Mouse (Mus musculus): ENCODE results near the gene Fads2.
A peak's percentile ranks its signal among the peaks of the same experiment; 100 is the strongest.

Gene Fads2

DNA sequence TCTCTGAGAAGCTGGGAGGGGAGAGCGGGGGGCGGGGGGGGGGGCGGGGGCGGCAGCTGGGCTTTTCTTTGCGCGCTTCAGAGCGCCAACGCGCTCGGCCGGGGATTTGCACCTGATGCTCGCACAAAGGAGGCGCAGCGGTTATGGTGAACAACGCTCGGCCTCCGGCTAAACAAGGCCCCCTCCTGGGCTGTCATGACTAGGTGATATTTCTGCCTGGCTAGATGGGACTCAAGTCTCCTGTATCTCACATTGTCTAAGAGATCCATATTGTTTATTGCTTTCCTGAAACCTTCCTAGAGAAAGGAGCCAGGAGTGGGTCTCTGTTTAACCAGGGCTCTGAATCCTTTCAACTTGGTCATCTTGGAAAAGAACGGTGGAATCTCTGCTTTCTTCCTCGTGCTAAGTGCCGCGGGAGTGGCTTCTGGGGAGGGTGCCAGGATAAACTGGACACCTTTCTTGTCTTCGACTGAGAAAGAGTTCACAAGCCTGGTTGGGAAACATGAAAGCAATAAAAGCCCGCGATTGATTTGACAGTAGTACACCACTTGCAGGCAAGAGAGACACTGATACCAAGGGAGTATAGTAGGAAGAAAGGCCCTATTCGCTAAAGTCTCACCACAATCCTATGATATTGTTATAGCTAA, 631 bp upstream of the Fads2 start:
- no peak for DNase-seq (ENCODE audit: low read depth)

DNA sequence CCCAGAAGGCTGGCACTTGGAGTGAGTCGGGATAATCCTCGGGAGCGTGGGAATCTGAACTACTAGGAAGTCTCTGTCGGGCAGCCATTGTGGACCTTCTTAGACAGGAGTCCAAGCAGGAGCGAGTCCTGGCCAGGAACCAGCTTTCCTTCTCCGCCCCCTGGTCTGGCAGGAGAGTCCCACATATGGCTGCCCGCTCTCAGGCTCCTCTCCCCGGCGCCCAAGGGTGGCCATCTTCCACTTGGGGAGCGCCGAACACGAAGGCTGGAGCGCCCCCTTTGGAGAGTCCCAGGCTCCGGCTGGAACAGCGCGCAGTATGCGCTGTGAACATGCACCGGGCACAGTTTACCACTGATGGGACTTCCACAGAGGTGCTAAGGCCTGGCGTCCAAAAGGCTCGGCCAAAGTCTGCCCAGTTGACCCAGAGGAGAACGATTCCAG, 895 bp downstream of the Fads2 start:
- DNase-seq (ENCODE audit: low read depth): peak; percentile 83

DNA sequence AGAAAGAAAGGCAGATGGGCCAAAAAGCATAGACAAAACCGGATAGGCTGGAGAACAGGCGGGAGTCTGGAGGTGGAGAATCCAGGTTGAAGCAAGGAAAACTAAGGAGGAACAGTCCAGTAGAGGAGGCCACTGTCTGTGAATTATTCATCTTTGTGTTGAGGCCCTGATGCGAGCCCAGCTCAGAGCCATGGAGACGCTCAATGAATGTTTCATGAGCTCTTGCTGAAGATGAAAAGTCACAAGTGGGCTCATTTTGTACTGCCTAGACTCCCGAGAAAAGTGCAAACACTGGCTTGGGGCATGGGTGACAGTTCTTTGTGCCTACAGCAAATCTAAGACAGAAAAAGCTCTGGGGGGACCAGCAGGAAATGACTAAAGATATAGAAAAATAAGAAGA, 3.7 kb downstream of the Fads2 start:
- no peak for DNase-seq (ENCODE audit: low read depth)

DNA sequence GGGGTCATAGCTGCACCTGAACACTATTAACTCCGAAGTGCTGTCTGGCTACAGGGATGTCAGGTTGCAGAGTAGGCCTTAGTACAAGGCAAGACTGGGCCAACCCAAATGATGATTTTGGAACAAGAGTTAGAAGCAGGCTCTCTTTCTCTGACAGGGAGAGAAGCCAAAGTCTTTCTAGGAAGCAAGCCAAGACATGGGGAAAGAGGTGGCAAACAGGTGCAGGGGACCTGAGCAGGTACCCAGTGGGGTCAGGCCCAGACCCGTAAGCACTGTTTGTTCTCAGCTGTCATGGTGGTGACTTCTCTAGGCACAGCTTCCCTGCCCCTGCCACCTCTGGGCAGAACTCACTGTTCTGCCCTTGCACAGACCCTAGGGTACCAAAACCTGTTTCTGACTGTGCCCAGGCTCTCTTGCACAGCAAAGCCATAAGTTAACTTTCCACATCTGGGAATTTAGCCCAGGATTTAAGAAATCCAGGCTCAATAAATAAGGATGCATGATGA, 5.1 kb downstream of the Fads2 start:
- DNase-seq (ENCODE audit: low read depth): no peak

DNA sequence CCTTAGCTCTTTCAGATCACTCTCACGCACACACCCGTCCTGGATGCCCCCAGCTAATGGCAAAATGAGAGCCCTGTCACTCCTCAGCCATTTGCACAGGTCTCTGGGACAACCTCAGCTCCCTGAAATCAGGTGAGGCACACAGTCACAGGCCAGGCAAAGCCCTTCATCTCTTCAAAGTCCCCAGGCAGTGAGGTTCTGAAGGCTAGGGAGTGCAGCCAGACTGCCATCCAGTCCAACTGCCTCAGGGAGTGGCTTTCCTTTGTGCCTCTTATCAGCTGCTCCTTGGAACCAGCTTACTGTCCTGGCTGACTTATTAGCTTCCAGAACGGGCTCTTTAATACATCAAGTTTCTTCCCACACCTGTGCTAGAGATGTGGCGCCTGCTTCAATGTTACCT, 6.9 kb downstream of the Fads2 start:
- no peak for DNase-seq (ENCODE audit: low read depth)

DNA sequence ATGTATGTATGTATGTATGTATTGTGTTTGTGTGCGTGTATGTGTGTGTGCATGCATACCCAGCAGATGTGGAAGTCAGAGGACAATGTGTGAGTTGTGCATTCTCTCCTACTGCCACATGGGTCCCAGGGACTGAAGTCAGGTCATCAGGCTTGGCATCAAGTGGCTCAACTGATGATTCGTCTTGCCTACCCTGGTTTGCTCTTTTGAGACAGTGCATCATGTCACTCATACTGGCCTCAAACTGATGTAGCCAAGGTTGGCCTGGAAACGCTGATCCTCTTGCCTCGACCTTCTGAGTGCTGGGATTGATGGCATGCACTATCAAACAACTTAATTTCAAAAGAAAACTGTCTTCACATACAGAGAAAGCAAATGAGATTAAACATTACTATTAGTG, 7.7 kb downstream of the Fads2 start:
- DNase-seq (ENCODE audit: low read depth): no peak

DNA sequence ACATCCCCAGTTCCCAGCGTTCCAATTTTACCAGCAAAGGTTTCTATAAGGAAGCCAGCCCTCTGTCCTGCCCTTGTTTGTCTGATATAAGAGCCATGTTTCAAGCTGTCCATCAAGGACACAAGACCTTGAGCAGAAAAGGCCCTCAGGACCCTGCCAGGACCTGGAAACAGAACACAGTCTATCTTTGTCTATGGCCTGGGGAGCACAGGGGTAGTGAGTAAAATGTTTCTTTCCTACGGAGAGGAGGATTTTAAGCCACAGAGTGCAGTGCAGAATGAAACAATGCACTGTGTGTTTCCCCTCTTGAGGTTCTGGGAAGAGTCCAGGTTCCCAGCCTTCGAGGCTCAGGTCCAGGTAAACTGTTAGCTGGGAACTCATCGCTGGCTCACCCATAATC, 14.6 kb downstream of the Fads2 start:
- no peak for DNase-seq (ENCODE audit: low read depth)

DNA sequence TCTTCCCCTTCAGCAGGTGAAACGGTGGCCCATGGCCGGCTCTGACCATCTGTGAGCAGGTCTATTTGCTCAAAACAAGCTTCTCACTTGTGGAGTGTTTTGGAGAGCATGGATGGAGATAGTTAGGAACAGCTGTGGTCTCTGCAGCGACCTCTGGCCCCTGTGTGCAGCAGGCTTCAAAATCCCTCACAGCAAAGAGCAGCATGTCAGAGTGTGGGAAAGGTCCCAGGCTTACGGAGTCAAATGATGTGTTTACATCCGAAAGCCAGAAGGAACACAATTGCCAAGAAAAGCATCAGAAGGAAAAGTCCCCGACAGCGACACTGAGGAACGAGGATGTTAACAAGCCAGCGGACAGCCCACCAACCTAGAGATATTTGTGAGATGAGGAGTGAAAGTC, 16.1 kb downstream of the Fads2 start:
- no peak for DNase-seq (ENCODE audit: low read depth)

DNA sequence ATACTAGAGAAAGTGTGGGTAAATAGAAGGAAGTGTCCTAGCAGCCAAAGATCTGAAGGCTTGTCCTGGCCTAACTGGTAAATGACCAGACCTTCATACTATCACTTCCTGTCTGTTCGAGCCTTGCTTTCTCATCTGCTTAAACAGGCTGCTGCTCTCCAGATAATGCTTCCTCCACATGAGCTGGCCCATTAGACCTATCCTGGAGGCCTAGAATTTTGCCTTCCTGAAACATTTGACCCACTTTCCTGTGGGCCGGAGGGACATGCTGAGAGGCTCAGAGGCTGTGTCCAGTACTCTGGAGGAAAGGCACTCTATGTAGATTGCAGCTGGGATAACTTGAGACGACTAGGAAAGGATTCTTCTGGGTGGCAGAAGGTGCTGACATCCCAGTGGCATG, 19.4 kb downstream of the Fads2 start:
- DNase-seq (ENCODE audit: low read depth): no peak

DNA sequence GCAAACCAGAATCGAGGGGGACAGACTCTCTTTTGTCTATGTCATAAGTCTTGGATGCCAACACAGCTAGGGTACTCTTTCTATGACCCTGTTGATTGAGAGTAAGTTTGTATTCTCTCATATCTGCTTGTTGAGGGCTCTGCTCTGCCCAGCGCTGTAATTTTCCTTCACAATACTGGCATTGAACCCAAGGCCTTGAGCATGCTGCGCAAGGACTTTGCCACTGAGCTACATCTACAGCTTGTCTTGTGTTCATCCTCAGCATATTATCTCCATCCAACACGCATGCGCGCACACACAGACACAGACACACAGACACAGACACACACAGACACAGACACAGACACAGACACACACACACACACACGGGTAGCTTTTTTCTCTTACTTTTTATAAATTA, 21.2 kb downstream of the Fads2 start:
- DNase-seq (ENCODE audit: low read depth): no peak

DNA sequence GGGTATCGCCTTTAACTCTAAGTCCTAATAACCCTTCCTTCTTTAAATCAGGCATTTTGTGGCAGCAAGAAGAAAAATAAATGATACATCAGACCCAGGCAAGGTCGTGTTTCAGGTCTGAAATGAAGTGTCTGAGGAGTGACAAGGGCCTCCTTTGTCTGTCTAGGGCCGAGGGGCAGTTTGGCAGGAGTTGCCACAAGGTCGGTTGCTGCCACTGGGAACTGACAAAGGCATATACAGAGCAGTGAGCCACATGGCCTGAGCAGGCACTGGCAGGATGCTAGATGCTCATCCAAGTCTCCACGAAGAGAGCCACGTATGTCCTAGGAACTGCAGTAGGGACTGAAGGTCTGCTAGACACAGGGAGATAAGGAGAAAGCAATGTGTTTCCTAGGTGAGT, 23.2 kb downstream of the Fads2 start:
- DNase-seq (ENCODE audit: low read depth): no peak

DNA sequence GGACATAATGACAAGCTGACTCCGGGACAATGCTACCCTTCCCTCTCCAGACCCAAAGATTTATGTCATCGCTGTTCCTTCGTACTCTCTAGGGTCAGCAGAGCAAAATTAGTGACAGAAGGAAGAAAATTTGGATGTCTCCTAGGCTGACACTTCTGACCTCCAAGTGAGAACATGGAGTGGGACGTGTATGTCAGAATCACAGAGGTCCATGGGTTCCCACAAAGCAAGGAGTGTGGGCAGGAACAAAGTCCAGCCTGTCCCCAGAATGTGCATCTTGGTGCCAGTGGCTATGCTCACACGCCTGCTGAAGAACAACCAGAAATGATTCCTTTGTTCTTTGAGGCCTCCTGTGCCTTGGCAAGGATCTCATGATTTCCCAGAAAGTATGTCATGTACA, 28.4 kb downstream of the Fads2 start:
- DNase-seq (ENCODE audit: low read depth): no peak

DNA sequence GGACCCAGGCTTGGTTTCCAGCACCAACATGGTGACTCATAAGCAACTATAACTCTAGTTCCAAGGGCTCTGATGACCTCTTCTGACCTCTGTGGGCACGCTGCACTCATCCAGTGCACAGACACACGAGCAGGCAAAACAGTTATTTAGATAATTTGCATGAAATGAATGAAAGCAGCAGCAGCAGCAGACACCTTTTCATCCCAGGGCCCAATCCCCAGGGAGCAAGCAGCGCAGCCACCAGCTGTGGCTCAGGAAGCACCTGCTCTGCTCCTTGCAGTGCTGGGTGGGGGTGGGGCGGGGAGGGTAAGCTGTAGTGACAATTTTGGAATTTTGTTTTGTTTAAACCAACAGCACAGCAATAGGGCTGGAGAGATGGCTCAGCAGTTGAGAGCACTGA, 29.7 kb downstream of the Fads2 start:
- peak; percentile 42 for DNase-seq (ENCODE audit: low read depth)

DNA sequence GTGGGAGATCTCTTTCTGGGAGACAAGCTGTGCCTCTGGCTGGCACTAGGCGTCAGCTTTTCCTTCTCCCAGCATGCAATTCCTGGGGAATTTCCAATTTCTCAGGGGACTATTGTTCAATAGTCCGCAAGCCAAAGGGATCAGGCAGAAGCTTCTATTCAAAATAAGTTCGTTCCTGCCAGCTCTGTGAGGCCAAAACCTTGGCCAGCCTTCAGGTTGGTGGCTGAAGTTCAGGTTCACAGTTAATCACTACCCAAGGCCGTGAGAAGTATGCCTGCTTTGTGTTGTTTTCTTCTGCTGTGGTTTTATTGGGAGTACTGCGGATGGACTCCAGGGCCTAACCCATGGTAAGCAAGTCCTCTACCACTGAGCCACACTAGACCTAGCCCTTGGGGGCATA, 30.4 kb downstream of the Fads2 start:
- no peak for DNase-seq (ENCODE audit: low read depth)

DNA sequence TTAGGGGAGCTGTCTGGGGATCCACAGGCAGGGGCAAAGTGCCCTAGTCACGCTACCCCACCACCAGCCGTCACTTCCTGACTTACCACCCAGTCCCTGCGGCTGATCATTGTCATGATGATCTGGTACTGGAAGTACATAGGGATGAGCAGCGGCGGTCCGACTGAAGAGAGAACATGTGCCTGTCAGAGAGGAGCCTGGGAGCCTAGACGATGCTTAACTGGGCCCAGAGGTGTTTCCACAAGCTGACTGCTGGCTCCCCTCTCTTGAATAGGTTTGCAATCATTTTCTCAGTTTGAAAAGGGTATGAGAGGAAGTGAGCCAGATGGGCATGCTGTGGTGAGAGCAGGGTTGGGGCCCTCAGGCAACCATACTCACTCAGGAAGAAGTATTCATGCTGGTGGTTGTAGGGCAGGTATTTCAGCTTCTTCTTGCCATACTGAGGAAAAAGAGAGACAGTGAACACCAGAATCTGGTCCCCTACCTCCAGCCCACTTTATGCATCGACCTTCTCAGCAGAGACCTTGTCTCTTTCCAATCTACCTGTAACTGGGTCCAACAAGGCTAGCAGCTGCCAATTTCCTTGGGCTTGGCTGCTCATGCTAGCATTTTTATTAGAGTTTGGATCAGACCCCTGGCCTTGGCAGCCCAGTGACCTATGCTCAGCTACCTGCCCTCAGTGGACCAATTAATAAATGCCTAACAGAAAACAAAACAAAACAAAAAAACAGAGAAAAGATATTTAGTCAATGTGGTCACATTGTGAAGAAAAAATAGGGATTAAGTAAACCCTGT, 31.2 kb downstream of the Fads2 start:
- DNase-seq (ENCODE audit: low read depth): no peak

DNA sequence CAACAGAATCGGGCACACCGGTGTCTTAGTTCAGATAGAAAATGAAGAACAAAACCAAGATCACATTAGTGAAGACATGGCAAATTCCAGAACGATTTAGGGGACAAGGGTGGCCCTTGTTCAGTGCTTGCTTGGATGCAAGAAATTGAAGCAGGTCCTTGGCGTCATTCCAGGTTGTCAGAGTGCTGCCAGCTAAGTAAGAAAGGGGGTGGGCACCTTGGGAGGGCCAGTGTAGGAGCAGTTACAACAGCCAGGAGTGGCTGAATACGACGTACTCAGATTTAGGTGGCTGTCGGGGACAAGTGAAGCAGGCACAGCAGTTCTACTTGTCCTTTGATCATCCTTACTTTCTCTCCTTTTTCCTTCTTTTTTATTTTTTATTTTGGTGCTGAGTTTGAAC, 33.8 kb downstream of the Fads2 start:
- peak; percentile 43 for DNase-seq (ENCODE audit: low read depth)

DNA sequence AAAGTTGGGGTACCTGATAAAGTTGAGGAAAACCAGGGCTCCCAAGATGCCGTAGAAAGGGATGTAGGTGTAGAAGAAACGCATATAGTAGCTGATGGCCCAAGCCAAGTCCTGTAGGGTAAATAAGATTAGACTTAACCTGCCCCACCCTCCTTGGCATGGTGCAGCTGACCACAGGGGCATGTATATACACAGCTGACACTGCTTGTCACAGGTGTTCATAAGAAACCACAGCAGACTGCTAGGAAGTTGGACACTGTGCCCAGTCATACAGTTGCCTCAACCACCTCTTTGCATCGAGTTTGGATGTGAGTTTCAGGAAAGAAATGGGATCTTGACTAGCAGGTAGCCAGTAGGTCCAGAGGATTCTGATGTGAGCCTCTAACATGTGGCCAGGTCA, 35.0 kb downstream of the Fads2 start:
- DNase-seq (ENCODE audit: low read depth): peak; percentile 70

DNA sequence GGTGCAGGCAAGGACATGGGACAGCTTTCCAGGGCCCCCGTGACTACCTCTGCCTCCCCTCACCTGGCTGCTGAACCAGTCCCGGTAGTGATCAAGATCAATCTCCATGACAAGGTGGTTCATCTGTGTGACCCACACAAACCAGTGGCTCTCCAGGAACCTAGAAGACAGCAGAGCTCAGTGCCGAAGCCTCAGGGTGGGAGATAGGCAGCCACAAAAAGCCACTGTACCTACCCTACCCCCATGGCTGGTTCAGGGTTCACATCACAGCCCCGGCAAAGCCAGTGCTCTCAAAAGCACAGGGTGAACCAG, 35.4 kb downstream of the Fads2 start:
- DNase-seq (ENCODE audit: low read depth): no peak

DNA sequence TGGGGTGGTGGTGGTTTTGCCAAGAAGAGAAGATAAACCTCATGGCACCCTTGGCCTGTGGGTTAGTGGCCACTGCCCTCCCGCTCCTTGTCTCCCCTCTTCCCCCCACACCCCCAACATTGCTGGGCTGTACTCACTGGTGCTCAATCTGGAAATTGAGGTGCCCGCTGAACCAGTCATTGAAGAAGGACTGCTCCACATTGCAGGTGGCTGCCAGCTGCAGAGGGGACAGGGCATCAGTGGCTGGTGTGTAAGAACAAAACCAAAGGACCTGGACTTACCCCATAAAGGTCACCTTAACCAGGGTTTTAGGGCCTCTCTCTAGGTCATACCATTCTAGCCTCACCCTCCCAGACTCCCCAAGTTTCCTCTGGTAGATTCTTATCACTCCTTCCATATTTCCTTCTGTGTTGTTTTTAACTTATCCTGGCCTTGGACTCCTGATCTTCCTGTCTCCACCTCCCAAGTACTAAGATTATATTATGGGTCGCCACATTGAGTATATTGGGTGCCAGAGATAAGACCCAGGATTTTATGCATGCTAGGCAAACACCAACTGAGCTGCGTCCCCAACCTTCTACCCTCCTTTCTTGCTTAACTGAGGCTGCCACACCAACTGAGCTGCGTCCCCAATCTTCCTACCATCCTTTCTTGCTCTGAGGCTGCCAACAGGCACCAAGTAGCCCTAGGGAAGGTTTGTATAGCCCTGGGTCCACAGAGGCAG, 35.9 kb downstream of the Fads2 start:
- DNase-seq (ENCODE audit: low read depth): peak; percentile 95

DNA sequence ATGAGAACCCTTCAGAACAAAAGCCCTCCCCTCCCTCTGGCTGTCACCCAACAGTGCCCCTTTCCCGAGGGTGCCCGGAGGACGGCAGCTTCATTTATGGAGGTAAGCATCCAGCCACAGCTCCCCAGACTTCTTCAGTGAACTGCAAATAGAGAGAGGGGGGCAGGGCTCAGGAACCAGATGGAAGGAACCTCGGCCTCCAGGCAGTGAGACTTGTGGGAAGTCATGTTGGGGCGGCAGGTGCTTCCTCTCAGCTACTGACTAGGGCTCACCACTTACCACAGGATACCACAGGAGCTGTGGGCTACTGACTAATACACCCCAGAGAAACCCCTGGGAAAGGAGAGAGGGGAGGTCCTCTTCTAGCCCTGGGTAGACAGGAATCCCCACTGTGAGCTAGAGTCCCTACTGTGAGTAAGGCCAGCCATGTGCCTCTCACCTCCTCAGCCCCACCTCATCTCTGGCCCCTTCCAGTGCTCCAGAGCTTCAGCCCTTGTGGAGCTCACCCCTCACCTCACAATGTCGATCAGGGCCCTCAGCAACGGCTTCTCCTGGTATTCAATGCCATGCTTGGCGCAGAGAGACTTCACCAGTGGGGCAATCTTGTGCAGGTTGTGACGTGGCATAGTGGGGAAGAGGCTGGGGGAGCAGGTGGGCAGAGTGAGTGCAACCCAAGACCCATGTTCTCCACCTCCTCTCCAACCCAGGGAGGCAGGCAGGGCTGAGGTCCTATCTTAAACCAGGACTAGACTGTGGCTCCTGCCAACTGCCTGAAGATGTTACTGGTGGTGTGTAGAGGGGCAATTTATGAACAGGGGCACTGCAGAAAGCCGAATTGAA, 37.2 kb downstream of the Fads2 start:
- peak; percentile 98 for DNase-seq (ENCODE audit: low read depth)

DNA sequence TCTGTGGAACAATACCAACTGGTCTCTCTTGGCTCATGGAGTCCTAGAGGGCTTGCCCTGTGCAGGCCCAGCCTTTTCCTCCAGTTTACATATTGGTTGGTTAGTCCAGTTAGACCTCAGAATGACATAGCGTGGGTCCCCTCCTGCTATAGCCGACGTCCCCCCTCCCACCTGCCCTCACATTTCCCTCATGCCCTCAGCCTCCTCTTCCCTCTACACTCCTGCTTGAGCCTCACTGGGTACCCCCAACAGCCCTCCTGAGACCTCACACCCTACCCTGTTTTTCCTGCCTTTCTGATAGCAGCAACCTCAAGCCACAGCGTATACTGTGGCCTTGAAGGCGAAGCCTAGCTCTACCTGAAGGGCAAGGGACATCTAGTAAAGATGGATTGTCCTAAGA, 38.7 kb downstream of the Fads2 start:
- DNase-seq (ENCODE audit: low read depth): peak; percentile 68

DNA sequence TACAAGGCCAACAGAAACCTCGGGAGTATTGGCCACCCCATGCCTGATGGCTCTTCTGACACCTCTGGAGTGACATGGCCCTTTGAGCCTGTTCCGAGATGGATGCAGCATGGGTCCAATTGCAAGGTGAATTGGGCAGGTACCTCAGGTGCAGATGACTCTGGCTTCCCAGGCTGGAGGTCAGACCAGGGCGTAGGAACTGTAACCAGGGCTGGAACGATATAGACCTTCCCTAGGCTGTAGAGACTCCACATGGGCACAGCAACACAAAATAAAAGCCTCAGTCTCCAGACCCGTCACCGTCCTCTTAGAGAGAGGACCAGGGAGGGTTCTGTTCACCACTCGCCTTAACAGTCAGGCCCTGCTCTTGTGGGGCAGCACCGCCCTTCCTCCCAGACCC, 39.3 kb downstream of the Fads2 start:
- no peak for DNase-seq (ENCODE audit: low read depth)
